Mouse (Mus musculus) common myeloid progenitor, adult 5-6 weeks (primary cell): ENCODE measurements around the gene Serpina6. TPM values are rescaled to one million over a fixed set of nuclear protein-coding genes. Genes with fewer than 3 reads are reported as not detected.

Experiments used
- ATAC-seq: replicated peaks from 2 replicates; pipeline ENCODE4 v1.8.0; 2016; ENCODE audit warnings: low read depth, mild to moderate bottlenecking, moderate TSS enrichment, inconsistent platforms; ENCODE audit not compliant: poor library complexity, severe bottlenecking
- total RNA-seq: library from RNA; stranded (forward); fragments of 200-1000, 187-1606 nt; gene quantifications from 2 replicates; pipeline ENCODE4 v1.2.3, GENCODE M21; 2017

Gene Serpina6
- total RNA-seq, 1 experiment from 2014 or later: not detected

- no peak for ATAC-seq
Measured at GRCm38 (mm10) chr12:103659171-103659570, 2.2 kb upstream of the Serpina6 start.

GRCm38 (mm10) chr12:103657991-103658390, 979 bp upstream of the Serpina6 start:
- ATAC-seq: no peak

- no peak for ATAC-seq
Measured at GRCm38 (mm10) chr12:103655123-103656044, 1.6 kb downstream of the Serpina6 start.

- ATAC-seq: no peak
Measured at GRCm38 (mm10) chr12:103653836-103654235, 3.2 kb downstream of the Serpina6 start.

GRCm38 (mm10) chr12:103646314-103646713, 10.7 kb downstream of the Serpina6 start:
- ATAC-seq: no peak

GRCm38 (mm10) chr12:103644601-103645000, 12.4 kb downstream of the Serpina6 start:
- ATAC-seq: no peak

GRCm38 (mm10) chr12:103643818-103644217, 13.2 kb downstream of the Serpina6 start:
- no peak for ATAC-seq

GRCm38 (mm10) chr12:103643336-103643735, 13.7 kb downstream of the Serpina6 start:
- peak; percentile 87 for ATAC-seq

- no peak for ATAC-seq
Measured at GRCm38 (mm10) chr12:103635846-103636245, 21.2 kb downstream of the Serpina6 start.

- no peak for ATAC-seq
Measured at GRCm38 (mm10) chr12:103634430-103634829, 22.6 kb downstream of the Serpina6 start.

GRCm38 (mm10) chr12:103631203-103631612, 25.8 kb downstream of the Serpina6 start, which contains the start of gene Serpina10:
TSS of gene Serpina10 (minus strand) at chr12:103631444.
- no peak for ATAC-seq

GRCm38 (mm10) chr12:103616860-103617261, 40.2 kb downstream of the Serpina6 start:
- ATAC-seq: 0 out of 2 replicates have a peak, but pooled peaks have one; percentile 15

- no peak for ATAC-seq
Measured at GRCm38 (mm10) chr12:103615734-103616133, 41.3 kb downstream of the Serpina6 start.

- ATAC-seq: no peak
Measured at GRCm38 (mm10) chr12:103615141-103615540, 41.9 kb downstream of the Serpina6 start.

GRCm38 (mm10) chr12:103601839-103602238, 55.2 kb downstream of the Serpina6 start:
- ATAC-seq: no peak

- no peak for ATAC-seq
Measured at GRCm38 (mm10) chr12:103600364-103600763, 56.6 kb downstream of the Serpina6 start.

GRCm38 (mm10) chr12:103598411-103598810, 58.6 kb downstream of the Serpina6 start:
- no peak for ATAC-seq

Other genes starting within 250 kb of the Serpina6 start
- gene 9330161L09Rik, start 249.4 kb downstream of the Serpina6 start, total RNA-seq: 2.5 and 3.6 TPM in 2 replicates
- 124 and 139 TPM in 2 replicates for gene Ddx24, start 231.4 kb downstream of the Serpina6 start, total RNA-seq
- 32.3 and 56.2 TPM in 2 replicates for gene Ifi27, start 223.0 kb downstream of the Serpina6 start, total RNA-seq
- gene Ifi27l2a, start 213.5 kb downstream of the Serpina6 start, total RNA-seq: 4.0 and 11.3 TPM in 2 replicates
- gene Ifi27l2b, start 200.0 kb downstream of the Serpina6 start, total RNA-seq: not detected in 2 replicates
- gene Ppp4r4, start 124.9 kb downstream of the Serpina6 start, total RNA-seq: 0.59 TPM in 1 of 2 replicates, not detected in the other
- not detected in 2 replicates for gene Serpina10, start 25.8 kb downstream of the Serpina6 start, total RNA-seq
- gene Serpina16, start 18.9 kb upstream of the Serpina6 start, total RNA-seq: not detected in 2 replicates
- not detected in 2 replicates for gene Serpina1f, start 38.3 kb upstream of the Serpina6 start, total RNA-seq
- not detected in 2 replicates for gene Serpina1d, start 116.4 kb upstream of the Serpina6 start, total RNA-seq
- gene Serpina1b, start 173.2 kb upstream of the Serpina6 start, total RNA-seq: not detected in 2 replicates
- not detected in 2 replicates for gene Serpina1a, start 206.3 kb upstream of the Serpina6 start, total RNA-seq
- not detected in 2 replicates for gene Serpina1c, start 247.7 kb upstream of the Serpina6 start, total RNA-seq